Mouse (Mus musculus): ENCODE measurements at regions not wholly inside any gene's neighbourhood (a gene's known extent, or its start where the extent isn't known, plus 50 kb on each side); places are given as distances from the start of the nearest gene placed in this dataset.

DNA sequence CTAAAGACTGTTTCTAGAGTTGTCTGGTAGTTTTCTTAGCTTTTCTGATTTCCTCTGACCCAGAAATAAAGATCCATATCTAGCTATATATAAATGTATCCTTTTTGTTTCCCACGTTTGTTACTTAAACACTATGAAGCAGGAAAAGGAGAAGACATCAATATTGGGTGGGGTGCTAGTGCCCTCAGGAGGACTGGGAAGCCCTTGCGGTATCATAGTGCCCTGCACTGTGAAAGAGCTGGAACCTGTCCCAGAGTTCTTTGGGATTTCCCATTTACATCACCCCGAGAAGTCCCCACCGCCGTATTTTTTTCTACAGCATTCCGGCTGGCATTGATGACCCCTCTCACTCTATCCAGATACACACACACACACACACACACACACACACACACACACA is 119.3 kb upstream of the Hmgn3 start:
- DNase-seq = no peak

DNA sequence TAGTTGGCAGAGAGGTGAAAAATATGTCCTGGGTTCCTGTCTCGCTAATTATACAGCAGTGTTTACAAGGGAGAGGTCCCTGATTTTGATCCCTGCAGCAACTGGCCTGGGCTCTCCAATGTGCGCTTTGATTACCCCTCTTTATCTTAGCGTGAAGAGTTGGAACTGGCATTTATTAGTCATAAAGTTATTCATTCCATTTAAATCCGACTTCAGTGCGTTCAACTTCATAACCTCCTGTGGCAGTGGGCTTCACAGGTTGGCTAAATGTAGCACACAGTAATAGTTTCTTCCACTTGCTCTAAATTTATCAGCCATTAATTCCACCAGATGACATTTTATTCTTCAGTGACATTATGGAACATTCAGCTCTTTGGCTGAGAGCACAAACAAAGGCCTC is 113.0 kb upstream of the Hmgn3 start:
- no peak for DNase-seq

DNA sequence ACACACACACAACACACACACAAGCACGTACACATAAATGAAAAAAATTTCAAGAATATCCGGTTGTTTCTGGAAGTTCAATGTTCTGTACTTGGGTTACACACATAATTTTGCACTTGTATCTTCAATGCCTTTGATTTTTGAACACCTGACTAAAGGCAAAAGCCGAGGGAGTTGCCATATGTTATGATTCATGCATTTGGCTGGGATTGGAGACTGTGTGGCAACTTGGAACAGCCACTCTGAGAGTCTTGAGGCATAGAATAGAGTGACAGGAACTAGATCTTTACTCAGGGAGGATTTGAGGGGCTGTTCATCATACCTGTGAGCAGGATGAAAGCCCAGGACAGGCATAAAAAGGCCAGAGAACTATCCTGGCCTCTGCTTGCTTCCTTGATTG is 112.5 kb upstream of the Hmgn3 start:
- DNase-seq = peak; percentile 11 to 15

DNA sequence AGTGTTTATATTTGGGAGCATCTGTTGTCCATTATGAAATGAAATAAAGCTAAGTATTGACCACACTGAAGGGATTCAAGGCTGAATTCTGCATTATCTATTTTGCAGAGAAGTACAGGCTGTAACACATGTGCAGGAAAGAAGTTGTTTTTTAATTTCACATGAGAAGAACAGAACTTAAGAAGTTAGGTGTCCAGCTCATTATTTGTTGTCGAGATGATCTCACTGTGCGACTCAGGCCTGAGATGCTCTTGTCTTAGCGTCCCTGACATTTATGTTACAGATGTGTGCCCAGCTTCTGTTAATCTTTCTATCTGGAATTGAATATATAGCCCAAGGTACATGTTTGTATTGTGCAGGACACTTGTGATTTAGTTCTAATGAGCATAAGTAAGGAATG is 112.0 kb upstream of the Hmgn3 start:
- DNase-seq = no peak

DNA sequence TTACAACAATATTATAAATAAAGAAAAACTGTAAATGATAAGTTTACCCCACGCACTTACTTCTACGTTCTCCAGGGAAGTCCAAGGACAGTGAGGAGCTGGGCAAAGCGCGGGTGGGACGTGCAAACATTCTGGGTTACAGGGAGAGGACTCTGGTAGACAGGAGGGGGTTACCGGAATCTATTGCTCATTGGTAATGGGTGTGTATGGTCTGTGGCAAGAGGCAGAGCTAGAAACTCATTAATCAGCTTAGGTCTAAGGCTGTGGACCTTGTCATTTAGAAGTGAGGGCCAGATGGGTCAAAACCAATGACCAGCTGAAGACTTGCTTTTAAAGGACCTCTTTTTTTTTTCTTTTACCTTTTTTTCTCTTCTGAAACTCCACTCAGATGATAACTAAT is 107.9 kb upstream of the Hmgn3 start:
- DNase-seq = no peak

DNA sequence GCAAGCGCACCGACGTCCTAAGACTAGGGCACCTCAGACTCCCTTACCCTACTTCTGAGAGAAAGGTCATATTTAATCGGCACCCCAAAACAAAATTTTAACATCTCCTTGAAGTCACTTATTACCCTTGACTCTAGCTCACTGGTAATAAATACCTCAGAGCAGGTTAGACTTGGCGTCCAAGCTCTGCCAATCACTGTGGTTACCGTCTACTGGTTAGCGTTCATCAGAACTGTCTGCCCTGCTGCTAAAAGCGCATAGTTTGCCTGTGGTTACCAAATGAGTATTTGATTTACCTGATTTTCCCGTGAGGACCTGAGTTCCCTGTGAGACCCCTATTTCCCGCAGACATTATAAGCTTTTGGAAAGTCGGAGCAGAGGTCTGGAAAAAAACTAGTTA is 107.3 kb upstream of the Hmgn3 start:
- DNase-seq = no peak

DNA sequence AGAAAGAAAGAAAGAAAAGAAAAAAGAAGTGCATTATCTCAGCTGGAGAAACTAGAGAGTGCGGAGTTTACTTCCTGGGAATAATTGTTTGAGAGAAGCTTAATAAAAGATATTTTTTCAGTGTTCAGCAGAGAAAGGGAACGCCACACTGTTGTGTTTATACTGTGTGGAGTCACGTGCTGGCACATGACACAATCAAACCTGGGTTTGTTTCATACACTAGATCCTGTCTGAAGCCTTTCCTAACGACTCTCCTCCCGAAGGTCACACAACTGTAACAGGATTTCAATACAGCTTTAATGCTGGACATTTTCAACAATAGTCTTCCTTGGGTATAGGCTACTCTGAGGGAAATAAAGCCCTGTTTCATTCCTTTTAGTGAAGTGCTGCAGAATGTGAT is 105.3 kb upstream of the Hmgn3 start:
- no peak for DNase-seq

DNA sequence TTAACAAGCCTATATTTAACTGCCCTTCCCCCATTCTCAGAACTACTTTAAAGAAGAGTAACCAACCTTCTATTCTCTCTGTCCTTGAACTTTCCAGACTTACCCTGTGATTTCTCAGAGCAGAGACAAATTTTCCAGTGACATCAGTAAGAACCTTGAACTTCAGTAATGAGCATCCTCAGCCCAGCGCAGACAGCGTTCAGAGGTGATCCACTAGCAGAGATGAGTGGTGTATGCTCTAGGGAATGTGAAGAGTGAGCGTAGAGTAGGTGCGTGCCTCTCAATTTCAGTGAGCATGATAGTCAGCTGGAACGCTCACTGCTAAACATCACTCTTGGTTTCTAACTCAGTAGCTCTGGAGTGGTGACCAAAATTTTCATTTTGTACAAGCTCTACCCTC is 103.4 kb upstream of the Hmgn3 start:
- DNase-seq = no peak

DNA sequence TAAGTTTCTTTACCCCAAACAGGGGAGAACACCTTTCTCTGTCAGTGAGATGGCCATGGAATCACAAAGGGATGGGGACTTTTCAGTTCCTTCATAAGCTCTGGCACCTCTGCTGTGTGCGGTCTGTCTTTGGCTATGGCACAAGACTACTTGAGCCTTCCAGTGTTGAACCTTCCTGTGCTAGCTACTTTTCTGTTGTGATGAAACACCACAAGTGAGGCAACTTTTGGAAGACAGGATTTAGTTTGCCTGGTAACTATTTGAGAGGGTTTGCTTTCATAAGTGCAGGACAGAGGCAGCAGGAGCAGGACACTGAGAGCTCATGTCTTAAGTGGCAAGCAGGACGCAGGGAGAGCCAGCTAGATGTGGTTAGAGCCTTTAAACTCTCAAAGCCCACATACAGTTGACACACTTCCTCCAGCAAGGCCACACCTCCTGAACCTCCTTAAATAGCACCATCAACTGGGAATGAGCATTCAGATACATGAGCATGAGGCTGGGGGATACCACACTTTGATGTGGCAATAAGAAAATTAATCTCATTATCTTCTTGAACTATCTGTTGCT is 101.8 kb upstream of the Hmgn3 start:
- no peak for DNase-seq

DNA sequence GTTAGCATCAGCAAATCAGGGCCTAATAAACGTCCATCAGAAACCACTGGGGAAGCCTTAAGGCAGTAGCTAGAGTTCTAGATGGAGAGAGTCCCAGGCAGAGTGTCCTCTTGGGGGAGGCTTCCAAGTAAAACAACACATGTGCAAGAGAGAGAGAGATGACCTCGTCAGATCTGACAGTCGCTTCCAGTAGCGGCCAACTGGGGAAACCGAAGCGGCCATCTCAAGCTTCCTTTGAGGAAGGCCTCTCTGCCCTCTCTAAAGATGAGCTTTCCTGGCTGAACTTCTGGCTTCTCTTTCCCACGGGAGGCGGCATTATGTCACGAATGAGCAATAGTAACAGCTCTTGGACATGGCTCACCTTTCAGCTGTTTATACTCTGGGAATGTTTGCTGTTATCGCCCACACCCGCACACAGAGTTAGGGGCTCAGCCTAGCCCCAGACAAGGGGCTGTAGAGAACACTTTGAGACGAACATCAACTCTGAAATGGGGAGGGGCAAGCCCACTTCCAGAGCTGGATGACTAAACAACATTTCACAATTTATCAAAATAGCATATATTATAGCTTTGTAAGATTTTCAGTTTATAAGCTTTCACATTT is 100.7 kb upstream of the Hmgn3 start:
- no peak for DNase-seq

DNA sequence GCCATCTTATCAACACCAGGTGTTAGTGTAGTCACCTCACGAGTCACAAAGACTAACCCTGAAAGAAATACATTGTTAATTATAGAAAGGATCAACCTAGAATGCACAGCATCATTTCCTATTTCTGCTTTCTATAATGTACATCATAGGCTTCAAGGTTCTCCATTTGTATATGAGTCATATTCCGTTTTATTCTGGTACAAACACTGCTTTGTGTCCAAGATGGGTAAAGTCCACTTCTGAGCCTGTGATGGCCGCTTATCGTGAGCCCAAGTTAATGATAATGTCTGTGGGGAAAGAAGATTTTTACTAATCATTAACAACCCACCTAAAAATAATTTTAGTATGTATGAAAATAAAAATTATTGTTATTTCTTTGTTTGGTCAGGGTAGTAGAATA is 94.6 kb upstream of the Hmgn3 start:
- DNase-seq = no peak

DNA sequence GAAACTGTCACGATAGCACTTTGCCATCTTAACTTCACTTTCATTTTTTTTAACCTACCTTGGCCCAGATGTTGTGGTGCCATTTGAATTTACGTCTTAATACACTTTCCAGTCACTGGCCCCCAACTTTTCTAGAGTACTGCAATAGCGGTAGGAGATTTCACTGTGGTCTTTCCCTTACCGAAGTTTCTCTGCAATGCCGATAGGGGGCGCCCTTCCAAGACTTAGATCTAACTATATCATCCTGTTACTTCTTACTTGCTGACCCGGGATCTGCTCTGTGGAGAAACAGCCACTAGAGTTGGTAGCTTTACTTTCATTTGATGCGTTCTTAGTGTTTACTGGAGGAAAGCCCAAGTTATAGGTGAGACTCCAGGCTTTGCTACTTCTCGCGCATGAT is 92.6 kb upstream of the Hmgn3 start:
- DNase-seq = no peak

DNA sequence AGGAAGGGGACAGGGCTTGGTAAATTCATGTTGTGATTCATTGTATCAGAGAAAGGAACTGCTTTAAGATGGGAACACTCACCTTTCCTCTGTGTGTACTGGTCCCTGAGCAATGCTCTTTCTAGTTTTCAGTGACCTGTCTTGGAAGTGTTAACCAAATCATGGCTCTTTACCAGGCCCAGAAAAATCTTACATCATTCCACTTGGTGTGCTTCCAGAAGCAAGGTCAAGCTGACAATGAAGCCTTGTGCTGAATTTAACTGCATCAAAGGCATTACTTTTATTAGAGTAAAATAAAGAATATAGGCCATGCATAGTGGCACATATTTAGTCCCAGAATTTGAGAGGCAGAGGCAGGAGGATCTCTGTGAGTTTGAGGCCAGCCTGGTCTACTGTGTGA is 75.4 kb upstream of the Hmgn3 start:
- no peak for DNase-seq

DNA sequence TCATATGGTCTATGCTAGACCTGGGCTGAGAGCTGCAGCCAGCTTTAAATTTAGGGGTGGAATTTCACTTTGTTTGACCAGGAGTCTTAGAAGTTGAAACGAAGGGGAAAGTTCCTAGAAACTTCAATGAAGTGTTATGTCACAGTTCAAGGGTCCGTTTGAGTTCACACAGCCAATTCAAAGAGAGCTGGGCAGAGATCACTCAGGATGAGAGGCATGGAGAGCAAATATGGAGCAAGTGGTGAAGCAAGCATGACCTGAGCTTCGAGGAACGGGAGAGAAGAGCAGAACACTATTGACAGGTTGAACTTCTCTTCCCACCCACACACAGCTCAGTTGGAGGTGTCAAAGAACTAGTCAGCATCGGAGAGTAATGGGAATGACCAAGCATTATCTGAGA is 56.1 kb upstream of the Hmgn3 start:
- DNase-seq = no peak

DNA sequence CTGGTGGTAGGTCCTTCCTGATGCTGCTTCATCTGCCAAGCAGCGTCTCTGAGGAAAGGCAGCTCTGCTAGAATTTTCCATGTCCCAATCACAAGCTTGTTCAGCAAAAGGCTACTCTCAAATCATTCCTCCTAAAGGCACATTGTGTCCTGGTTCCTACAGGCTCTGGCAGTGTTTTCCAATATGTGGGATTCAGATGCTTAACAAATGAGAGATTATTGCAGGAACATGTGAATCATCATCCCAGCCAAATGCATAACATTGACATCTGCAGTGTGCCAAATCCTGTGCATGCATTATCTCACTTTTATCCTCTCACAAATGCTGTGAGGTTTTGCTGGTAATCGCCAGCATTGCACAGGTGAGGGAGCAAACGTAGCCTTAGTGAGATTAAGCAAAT is 53.3 kb upstream of the Hmgn3 start:
- no peak for DNase-seq

DNA sequence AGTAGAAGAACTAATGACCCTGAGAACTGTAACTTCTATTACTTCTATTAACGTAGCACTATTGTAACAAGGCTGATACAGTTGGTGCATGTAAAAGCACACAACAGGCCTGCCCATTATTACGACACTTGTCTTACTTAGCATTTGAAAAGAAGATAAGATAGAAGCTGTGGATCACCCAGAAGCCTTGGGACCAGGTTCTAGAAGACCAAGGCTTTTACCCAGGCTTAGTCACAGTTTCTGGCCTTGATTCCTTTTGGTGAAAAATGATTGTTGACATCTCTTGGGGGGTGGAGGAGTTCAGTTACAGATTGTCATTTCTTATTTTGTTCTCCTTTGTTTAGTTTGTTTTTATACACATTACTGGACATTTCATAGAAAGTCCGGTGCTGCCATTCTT is 52.7 kb upstream of the Hmgn3 start:
- no peak for DNase-seq

DNA sequence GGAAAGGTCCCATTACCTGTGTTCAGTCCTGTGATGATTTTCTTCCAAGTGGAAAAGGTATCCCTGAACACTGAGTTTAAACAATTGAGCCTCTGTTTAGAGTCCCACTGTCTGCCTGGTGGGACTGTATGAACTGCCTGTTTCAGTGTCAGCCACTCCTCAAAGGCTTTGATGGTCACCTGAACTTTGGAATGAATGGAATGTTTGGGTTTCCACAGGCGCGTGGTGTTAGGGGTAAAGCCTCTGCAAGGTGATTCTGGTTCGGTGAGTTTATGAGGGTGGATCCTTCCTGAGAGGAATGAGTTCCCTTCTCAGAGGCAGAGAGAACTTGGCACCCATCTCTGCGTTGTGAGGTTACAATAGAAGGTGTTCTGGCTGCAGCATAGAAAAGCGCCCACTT is 50.5 kb upstream of the Hmgn3 start:
- DNase-seq = no peak

All from cerebellum, postnatal 25 days (tissue).